Mouse (Mus musculus) fat pad, adult 2 months (tissue): ENCODE measurements around the gene Lipk.
A peak's percentile ranks its signal among the peaks of the same experiment; 100 is the strongest.

Source experiments
- DNase-seq: peaks from one replicate; pipeline ENCODE4 v3.0.0-alpha.2; 2011; ENCODE audit warnings: low read depth, low spot score; ENCODE audit errors: extremely low read depth

Lipk gene

DNA sequence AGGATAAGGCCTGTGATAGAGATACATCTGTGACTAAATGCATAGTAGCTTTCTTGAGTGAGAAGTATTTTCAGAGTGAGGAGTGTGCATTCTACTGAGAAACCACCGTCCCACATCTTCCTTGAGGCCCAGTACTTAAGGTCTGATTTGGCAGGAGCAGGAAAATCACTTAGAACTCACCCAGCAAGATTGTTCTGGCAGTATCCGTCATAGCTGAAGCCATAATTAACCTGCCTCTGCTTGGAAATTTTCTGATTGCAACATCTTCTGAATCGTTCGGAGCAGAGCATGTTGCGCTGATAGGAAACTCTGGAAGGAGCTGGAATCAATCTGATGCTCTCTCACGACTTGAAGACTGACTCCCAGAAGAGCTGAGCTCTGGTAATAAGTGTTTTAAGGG is at the start of gene Lipk:
TSS of gene Lipk (plus strand) at position 289 of the 400 bp plus-strand sequence.
- DNase-seq: peak; percentile 89

DNA sequence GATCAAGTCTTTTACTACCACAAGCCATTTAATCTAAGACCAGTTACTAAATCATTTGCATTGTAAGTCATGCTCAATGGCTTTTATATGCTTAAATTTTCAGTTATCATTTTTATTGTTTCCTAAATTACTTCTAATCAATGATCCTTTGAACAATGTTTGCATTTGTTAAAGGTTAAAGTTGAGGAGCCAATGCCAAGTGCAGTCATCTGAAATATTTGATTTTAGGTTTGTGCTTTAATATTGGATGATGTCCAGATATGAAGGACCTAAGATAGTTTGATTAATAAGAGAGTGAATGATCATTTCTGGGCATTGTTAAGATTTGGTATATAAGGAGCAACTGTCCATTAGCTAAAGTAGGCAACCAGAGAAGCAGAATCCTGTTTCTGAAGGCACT is 47.2 kb upstream of the Lipk start, which contains the start of gene Lipf:
TSS of gene Lipf (plus strand) at position 301 of the 400 bp plus-strand sequence.
- DNase-seq: no peak

- DNase-seq: no peak
Observed at GRCm38 (mm10) chr19:33979007-33979406, 29.1 kb upstream of the Lipk start.

DNA sequence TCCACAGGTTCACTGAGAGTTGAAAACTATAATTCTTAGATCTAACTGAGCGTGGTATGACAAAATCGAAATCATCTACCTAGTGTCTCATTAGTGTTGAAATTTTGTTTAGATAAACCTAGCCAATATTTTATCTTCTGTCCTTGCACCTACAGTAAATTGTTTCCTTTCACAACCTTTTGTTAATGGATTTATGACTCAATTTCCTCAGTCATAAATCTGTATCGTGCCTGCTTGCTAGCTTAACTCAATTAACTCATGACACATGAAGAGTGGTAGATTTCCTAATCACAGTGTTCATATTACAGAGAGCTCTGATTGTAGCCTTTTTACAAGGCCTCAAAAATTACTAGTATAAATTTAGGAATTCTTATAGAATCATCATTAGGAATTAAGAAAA is 25.0 kb upstream of the Lipk start:
- peak; percentile 78 for DNase-seq

- DNase-seq: no peak
Observed at GRCm38 (mm10) chr19:34021440-34022172, 13.5 kb downstream of the Lipk start.

DNA sequence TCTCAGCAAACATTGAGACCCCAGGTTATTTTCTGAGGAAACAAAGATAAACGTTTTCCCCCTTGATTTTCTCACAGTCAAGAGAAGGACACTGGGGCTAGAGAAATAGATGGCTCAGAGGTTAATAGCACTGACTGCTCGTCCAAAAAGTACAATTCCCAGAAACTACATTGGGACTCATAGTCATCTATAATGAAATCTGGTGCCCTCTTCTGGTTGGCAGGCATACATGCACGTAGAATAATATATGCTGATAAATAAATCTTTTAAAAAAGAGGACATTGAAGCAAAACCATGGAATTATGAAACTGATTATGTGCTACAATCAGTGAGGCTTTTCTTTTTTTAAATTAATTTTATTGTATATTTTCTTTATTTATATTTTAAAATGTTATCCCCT is 14.7 kb downstream of the Lipk start:
- no peak for DNase-seq

DNA sequence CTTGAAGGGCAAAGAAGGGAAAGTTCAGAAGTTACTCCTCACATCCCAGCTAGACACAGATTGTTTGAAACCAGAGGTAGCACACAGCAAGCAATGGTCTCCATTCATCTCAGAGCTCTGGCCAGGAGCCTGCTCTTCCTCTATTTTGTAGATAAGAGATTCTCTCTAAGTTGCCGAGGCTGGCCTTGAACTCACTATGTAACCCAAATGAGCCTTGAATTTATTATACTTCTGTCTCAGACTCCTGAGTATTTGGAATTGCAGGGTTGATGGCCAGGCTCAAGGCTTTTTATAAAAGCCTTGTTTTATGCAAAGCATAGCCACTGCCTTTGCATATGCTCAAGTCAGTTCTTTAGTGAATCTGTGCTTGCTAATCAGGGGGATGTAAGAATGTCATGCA is 31.6 kb downstream of the Lipk start:
- DNase-seq: no peak

GRCm38 (mm10) chr19:34043008-34043407 is 34.9 kb downstream of the Lipk start:
- peak; percentile 59 for DNase-seq

GRCm38 (mm10) chr19:34049371-34050039 is 41.4 kb downstream of the Lipk start:
- DNase-seq: no peak

GRCm38 (mm10) chr19:34051502-34051901 is 43.4 kb downstream of the Lipk start:
- no peak for DNase-seq

GRCm38 (mm10) chr19:34063547-34063946 is 55.5 kb downstream of the Lipk start:
- no peak for DNase-seq

GRCm38 (mm10) chr19:34064059-34064458 is 56.0 kb downstream of the Lipk start:
- no peak for DNase-seq

DNA sequence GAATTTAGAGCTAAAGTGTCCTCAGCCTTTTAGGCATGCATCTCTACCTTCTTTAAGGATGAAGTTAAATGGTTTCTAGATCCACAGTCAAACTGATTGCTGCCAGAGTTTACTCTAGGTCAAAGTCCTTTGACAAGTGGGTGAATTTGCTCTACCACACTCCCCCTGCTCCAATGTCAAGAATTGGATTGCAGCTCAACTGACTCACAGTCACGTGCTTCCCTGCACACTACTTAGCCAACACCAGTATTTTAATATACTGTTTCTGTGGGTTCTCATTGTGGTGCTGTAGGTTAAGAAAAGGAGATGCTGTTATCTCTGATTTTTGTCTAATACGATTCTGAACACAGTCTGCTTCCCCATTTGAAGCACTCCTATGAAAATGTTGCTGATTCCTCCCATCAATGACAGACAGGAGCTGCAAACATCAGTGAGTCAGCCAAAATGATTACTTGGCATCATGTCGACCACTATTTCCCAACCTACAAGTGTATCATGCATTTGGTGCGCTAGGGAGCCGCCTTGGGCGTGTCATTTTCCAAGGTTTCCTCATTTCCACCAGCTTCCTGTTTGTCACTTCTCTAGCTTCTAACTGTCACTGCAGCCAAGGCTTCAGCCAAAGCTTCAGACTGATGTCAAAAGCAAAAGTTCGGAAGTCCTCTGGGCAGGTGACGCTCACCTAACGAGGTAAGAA is 58.8 kb downstream of the Lipk start, which contains the start of gene Lipn:
TSS of gene Lipn (plus strand) at position 580 of the 694 bp plus-strand sequence.
- no peak for DNase-seq

DNA sequence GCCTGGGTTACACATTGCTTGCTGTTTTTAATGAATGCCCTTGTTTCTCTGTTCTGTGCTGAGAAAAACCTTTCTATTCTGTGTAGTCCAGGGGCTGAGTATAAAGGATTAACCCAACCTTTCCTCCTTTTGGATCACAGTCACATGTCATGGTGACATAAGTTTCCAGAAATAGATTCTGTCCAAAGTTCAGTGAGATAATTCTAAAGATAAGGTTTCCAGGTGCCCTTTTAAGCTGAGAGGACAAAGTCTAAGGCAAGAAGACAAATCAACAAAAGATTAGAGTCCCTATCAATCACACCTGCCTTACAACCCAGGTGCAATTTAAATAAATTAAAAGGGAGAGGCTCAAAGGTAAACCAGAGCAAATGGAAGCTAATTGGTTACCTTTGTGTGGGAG is 66.1 kb downstream of the Lipk start:
- DNase-seq: no peak

- no peak for DNase-seq
Observed at GRCm38 (mm10) chr19:34078130-34078529, 70.0 kb downstream of the Lipk start.

- DNase-seq: no peak
Observed at GRCm38 (mm10) chr19:34089011-34089680, 81.1 kb downstream of the Lipk start.

DNA sequence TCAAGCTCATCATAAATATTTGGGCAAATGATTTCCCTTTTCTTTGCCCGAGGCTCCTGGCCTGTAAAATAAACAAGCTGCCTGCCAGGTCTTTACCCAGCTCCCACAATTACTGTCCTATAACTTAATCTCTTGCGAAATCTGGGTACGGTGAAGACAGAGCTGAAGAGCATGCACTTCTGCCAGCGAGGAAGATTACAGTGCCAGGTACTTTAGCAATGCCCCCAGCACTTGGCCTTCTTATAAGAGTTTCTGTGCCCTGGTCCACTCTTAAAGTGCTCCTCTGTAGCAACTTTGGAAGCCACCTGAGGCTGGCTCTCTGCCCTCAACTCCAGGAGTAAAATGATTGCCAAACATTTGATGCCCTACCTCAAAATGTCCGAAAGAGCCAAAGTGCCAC is 87.3 kb downstream of the Lipk start:
- DNase-seq: peak; percentile 99

DNA sequence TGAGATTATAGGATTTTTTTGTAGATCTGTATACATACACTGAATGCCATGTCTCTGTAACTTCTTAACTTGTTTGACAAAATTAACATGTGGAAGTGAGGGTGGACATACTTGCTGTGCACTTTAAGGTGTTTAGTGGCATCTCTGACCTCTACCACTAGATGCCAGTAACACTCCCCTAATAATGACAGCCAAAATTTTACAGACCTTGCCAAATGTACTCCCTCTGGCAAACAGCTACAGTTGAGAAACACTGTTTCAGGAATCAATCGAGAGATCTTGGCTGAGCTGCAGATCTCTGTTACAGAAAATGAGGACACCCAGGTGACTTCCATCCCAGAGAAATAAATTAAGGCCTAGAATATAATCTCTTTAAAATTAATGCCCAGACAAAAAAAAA is 88.1 kb downstream of the Lipk start:
- DNase-seq: peak; percentile 89
